Comparison of ENCODE assay signal across 19 mouse cellular contexts in genomic region chr5:120160923-120161658, GRCm38 (mm10). TPM values are rescaled to one million over a fixed set of nuclear protein-coding genes. Genes with fewer than 3 reads are reported as not detected.
DNase-seq lines count a peak whose midpoint lies in the region; ATAC-seq and TF ChIP-seq lines count a peak whose summit lies in the region.
"Had no signal": no experiment of that assay in that cellular context is flagged by ENCODE, and none has a peak within 500 bp of the region (broad histone marks: within the 10 kb centered on the region; RNA-seq: fewer than 3 reads in every experiment).

No protein-coding gene starts in this region.

- no peak for TF ChIP-seq EP300 in liver, postnatal 0 days (IDR thresholded peaks at IDR 0.05; ENCODE audit: low read depth)

- H3K4me2 ChIP-seq in liver, postnatal 0 days (ENCODE audit: low read depth, low read length) = no peak overlapping the region
- peak overlapping the region; percentile 32 for H3K4me2 ChIP-seq in liver, embryonic 12.5 days
- no peak overlapping the region for H3K4me2 ChIP-seq in liver, embryonic 16.5 days (ENCODE audit: low read depth, low read length)
- no peak overlapping the region for H3K4me2 ChIP-seq in forebrain, embryonic 13.5 days
- H3K4me2 ChIP-seq in midbrain, postnatal 0 days (ENCODE audit: low read depth, low read length, poor library complexity, severe bottlenecking) = no peak overlapping the region
- H3K4me2 ChIP-seq: heart, embryonic 12.5 days; hindbrain, embryonic 15.5 days had no signal

- 62% methylated on average over 8 of the region's 8 CpGs for WGBS in liver, postnatal 0 days (ENCODE audit: insufficient replicate concordance)
- WGBS in liver, embryonic 12.5 days (ENCODE audit: insufficient replicate concordance) = 53% methylated on average over 8 of the region's 8 CpGs
- 47% methylated on average over 8 of the region's 8 CpGs for WGBS in liver, embryonic 16.5 days (ENCODE audit: insufficient replicate concordance)
- WGBS in forebrain, embryonic 13.5 days = 80% methylated on average over 8 of the region's 8 CpGs
- 87% methylated on average over 8 of the region's 8 CpGs for WGBS in midbrain, postnatal 0 days

- DNase-seq in liver = peak; percentile 50
- no peak for DNase-seq in liver, postnatal 0 days
- no peak for DNase-seq in left cerebral cortex, postnatal 14 days (ENCODE audit: low spot score in 2 of 2)
- no peak for DNase-seq in midbrain, postnatal 0 days (ENCODE audit: low spot score)
- DNase-seq: adrenal gland, postnatal 14 days; cerebellum, adult 18-20 months; cerebellum, adult 9-11 months; cerebellum, postnatal 36 days; gastrocnemius, postnatal 10 days; heart, adult 2 months had no signal

- H3K27ac ChIP-seq in liver, postnatal 0 days (ENCODE audit: low read depth) = no peak overlapping the region
- H3K27ac ChIP-seq in liver, embryonic 12.5 days = peak overlapping the region; percentile 42; the same call in 1 of the 2 replicates
- no peak overlapping the region for H3K27ac ChIP-seq in liver, embryonic 16.5 days (ENCODE audit: low read length)
- no peak overlapping the region for H3K27ac ChIP-seq in forebrain, embryonic 13.5 days
- H3K27ac ChIP-seq in midbrain, postnatal 0 days (ENCODE audit: low read depth, low read length) = no peak overlapping the region
- H3K27ac ChIP-seq: embryonic facial prominence, embryonic 10.5 days; heart, adult 2 months; hindbrain, embryonic 10.5 days; hindbrain, embryonic 15.5 days had no signal

- H3K9ac ChIP-seq in liver, postnatal 0 days (replicated peaks) = no peak overlapping the region
- 0 out of 2 replicates have a peak overlapping the region, but pooled peaks have one; percentile 39 for H3K9ac ChIP-seq in liver, embryonic 12.5 days
- H3K9ac ChIP-seq in liver, embryonic 16.5 days (ENCODE audit: low read depth, low read length) = no peak overlapping the region
- no peak overlapping the region for H3K9ac ChIP-seq in forebrain, embryonic 13.5 days
- H3K9ac ChIP-seq in midbrain, postnatal 0 days (replicated peaks; ENCODE audit: low read length, poor library complexity, severe bottlenecking) = no peak overlapping the region
- H3K9ac ChIP-seq: heart, embryonic 12.5 days; hindbrain, embryonic 15.5 days had no signal

- ATAC-seq in liver, postnatal 0 days = no peak
- 0 out of 2 replicates have a peak, but pooled peaks have one; percentile 33 for ATAC-seq in common myeloid progenitor, adult 5-6 weeks (replicated peaks; ENCODE audit: low read depth, poor library complexity, severe bottlenecking)
- peak; percentile 60 for ATAC-seq in liver, embryonic 12.5 days
- peak; percentile 38; the same call in 1 of the 2 replicates for ATAC-seq in liver, embryonic 16.5 days (ENCODE audit: low read depth)
- ATAC-seq in forebrain, embryonic 13.5 days = no peak
- no peak for ATAC-seq in midbrain, postnatal 0 days (ENCODE audit: low FRiP score)
- ATAC-seq: forebrain, embryonic 14.5 days had no signal

- peaks cover 6% of the 10 kb centered on the region; the same call in 1 of the 2 replicates for H3K4me1 ChIP-seq in liver, postnatal 0 days (ENCODE audit: insufficient read depth)
- H3K4me1 ChIP-seq in liver, embryonic 12.5 days = peaks cover 85% of the 10 kb centered on the region
- peaks cover 21% of the 10 kb centered on the region for H3K4me1 ChIP-seq in liver, embryonic 16.5 days (ENCODE audit: control insufficient read depth, low read depth, low read length)
- H3K4me1 ChIP-seq in forebrain, embryonic 13.5 days = peaks cover 27% of the 10 kb centered on the region
- H3K4me1 ChIP-seq in midbrain, postnatal 0 days (ENCODE audit: insufficient read depth, low read length) = 0 out of 2 replicates have a peak, but pooled peaks cover 3% of the 10 kb centered on the region

- H3K27me3 ChIP-seq in liver, postnatal 0 days (ENCODE audit: insufficient read depth, low read length) = no peaks in the 10 kb centered on the region
- H3K27me3 ChIP-seq in liver, embryonic 12.5 days (replicated peaks) = no peaks in the 10 kb centered on the region
- no peaks in the 10 kb centered on the region for H3K27me3 ChIP-seq in liver, embryonic 16.5 days (ENCODE audit: control insufficient read depth, insufficient read depth, low read depth, low read length)
- no peaks in the 10 kb centered on the region for H3K27me3 ChIP-seq in forebrain, embryonic 13.5 days
- no peaks in the 10 kb centered on the region for H3K27me3 ChIP-seq in midbrain, postnatal 0 days (ENCODE audit: insufficient read depth, low read length)
- H3K27me3 ChIP-seq: heart, embryonic 12.5 days; hindbrain, embryonic 15.5 days had no signal

- no peak overlapping the region for H3K4me3 ChIP-seq in liver, postnatal 0 days (ENCODE audit: low read depth, low read length)
- no peak overlapping the region for H3K4me3 ChIP-seq in liver, embryonic 12.5 days
- H3K4me3 ChIP-seq in liver, embryonic 16.5 days (ENCODE audit: low read depth, low read length) = no peak overlapping the region
- no peak overlapping the region for H3K4me3 ChIP-seq in forebrain, embryonic 13.5 days
- no peak overlapping the region for H3K4me3 ChIP-seq in midbrain, postnatal 0 days (ENCODE audit: low read depth, low read length)
- H3K4me3 ChIP-seq: embryonic facial prominence, embryonic 10.5 days; heart, adult 2 months; heart, embryonic 12.5 days; hindbrain, embryonic 10.5 days; hindbrain, embryonic 15.5 days had no signal

- H3K9me3 ChIP-seq in liver, postnatal 0 days (ENCODE audit: low read length) = no peaks in the 10 kb centered on the region
- no peaks in the 10 kb centered on the region for H3K9me3 ChIP-seq in liver, embryonic 12.5 days (replicated peaks)
- no peaks in the 10 kb centered on the region for H3K9me3 ChIP-seq in liver, embryonic 16.5 days (replicated peaks; ENCODE audit: control insufficient read depth, low read length)
- H3K9me3 ChIP-seq in forebrain, embryonic 13.5 days (replicated peaks) = no peaks in the 10 kb centered on the region
- H3K9me3 ChIP-seq in midbrain, postnatal 0 days (ENCODE audit: low read length) = no peaks in the 10 kb centered on the region
- H3K9me3 ChIP-seq: embryonic facial prominence, embryonic 10.5 days; heart, embryonic 12.5 days; hindbrain, embryonic 10.5 days; hindbrain, embryonic 15.5 days had no signal

- intact Hi-C loops in left cerebral cortex, postnatal 14 days (cut with DNase I) = no loop called here

- no peak for TF ChIP-seq CTCF in liver, postnatal 0 days (IDR thresholded peaks at IDR 0.05; ENCODE audit: low read depth)
- no peak for TF ChIP-seq CTCF in midbrain, postnatal 0 days (IDR thresholded peaks at IDR 0.05)

- H3K36me3 ChIP-seq in liver, postnatal 0 days (replicated peaks; ENCODE audit: insufficient read depth, low read length) = no peaks in the 10 kb centered on the region
- H3K36me3 ChIP-seq in liver, embryonic 12.5 days = peaks cover 3% of the 10 kb centered on the region; the same call in 1 of the 2 replicates
- no peaks in the 10 kb centered on the region for H3K36me3 ChIP-seq in liver, embryonic 16.5 days (ENCODE audit: control insufficient read depth, insufficient read depth)
- H3K36me3 ChIP-seq in forebrain, embryonic 13.5 days (ENCODE audit: poor library complexity, severe bottlenecking) = no peaks in the 10 kb centered on the region
- H3K36me3 ChIP-seq in midbrain, postnatal 0 days (ENCODE audit: insufficient read depth, low read length) = no peaks in the 10 kb centered on the region
- H3K36me3 ChIP-seq: heart, embryonic 12.5 days; hindbrain, embryonic 10.5 days; hindbrain, embryonic 15.5 days had no signal

RNA-seq across cellular contexts. Expression of gene Rbm19, which starts 44.8 kb away (rescaled TPM):
- polyA plus RNA-seq in liver, postnatal 0 days (2015; fragmentation: Nextera tagmentation; extraction: Ambion mirVana) = 6.8 and 6.9 TPM in 2 replicates
- total RNA-seq in common myeloid progenitor, adult 5-6 weeks (2017) = 24.2 and 30.3 TPM in 2 replicates
- 24.4 and 30.2 TPM in 2 replicates for polyA plus RNA-seq in liver, embryonic 12.5 days (2016; fragmentation: Nextera tagmentation; extraction: Ambion mirVana)
- 8.8 and 10.5 TPM in 2 replicates for polyA plus RNA-seq in liver, embryonic 16.5 days (2015; fragmentation: Nextera tagmentation; extraction: Ambion mirVana)
- 17.8 and 20.2 TPM in 2 replicates for polyA plus RNA-seq in forebrain, embryonic 13.5 days (2015; fragmentation: Nextera tagmentation; extraction: Ambion mirVana)
- 10 to 100 TPM; 21.4 TPM for total RNA-seq in left cerebral cortex, postnatal 14 days (2021)
- 34.5 and 34.7 TPM in 2 replicates for total RNA-seq in midbrain, postnatal 0 days (2014; rRNA removed)
- polyA plus RNA-seq in midbrain, postnatal 0 days (2015; fragmentation: Nextera tagmentation; extraction: Ambion mirVana) = 17.5 and 17.9 TPM in 2 replicates

Comparison
In these comparisons a context has a peak if more than half of its experiments do, and no peak if none do; other contexts are left out.
1. ATAC-seq: peak in common myeloid progenitor, adult 5-6 weeks (single experiment), liver, embryonic 12.5 days (single experiment) and liver, embryonic 16.5 days (single experiment); none in liver, postnatal 0 days (single experiment), forebrain, embryonic 13.5 days (single experiment) and midbrain, postnatal 0 days (single experiment).